Mouse (Mus musculus) left cerebral cortex, adult 18-20 months (tissue): ENCODE measurements around the gene Rai14. TPM values are rescaled to one million over a fixed set of nuclear protein-coding genes. Genes with fewer than 3 reads are reported as not detected.

ENCODE experiments used
- DNase-seq, 2 experiments: peaks; one replicate each; pipeline ENCODE4 v3.0.0; 2021 to 2022; ENCODE audit warnings: low spot score in 2 of 2, mixed read lengths in 1 of 2
- total RNA-seq, 2 experiments: library from RNA; stranded (reverse); gene quantifications; 2 replicates each; pipeline ENCODE4 v1.2.3; 2021

Rai14 gene
- total RNA-seq, 2 experiments from 2014 or later: 7.3 to 11.1 TPM

- no peak for DNase-seq
These were observed 22.9 kb downstream of the Rai14 start for GRCm38 (mm10) chr15:10691481-10691880.

- DNase-seq: no peak
These were observed 23.5 kb downstream of the Rai14 start for GRCm38 (mm10) chr15:10690973-10691372.

- DNase-seq: no peak
These were observed 24.2 kb downstream of the Rai14 start for GRCm38 (mm10) chr15:10690219-10690618.

GRCm38 (mm10) chr15:10689304-10689703 is 25.1 kb downstream of the Rai14 start:
- DNase-seq: no peak

- no peak for DNase-seq
These were observed 25.7 kb downstream of the Rai14 start for GRCm38 (mm10) chr15:10688686-10689085.

- no peak for DNase-seq
These were observed 27.1 kb downstream of the Rai14 start for GRCm38 (mm10) chr15:10687365-10687764.

GRCm38 (mm10) chr15:10685692-10686430 is 28.6 kb downstream of the Rai14 start:
- DNase-seq: no peak

GRCm38 (mm10) chr15:10683687-10684203 is 30.7 kb downstream of the Rai14 start:
- no peak for DNase-seq

- no peak for DNase-seq
These were observed 33.9 kb downstream of the Rai14 start for GRCm38 (mm10) chr15:10680514-10680913.

GRCm38 (mm10) chr15:10679571-10679970 is 34.9 kb downstream of the Rai14 start:
- DNase-seq: no peak

- DNase-seq: no peak
These were observed 38.6 kb downstream of the Rai14 start for GRCm38 (mm10) chr15:10675801-10676200.

- DNase-seq: no peak
These were observed 41.5 kb downstream of the Rai14 start for GRCm38 (mm10) chr15:10672880-10673279.

- DNase-seq: no peak
These were observed 42.6 kb downstream of the Rai14 start for GRCm38 (mm10) chr15:10671868-10672267.

GRCm38 (mm10) chr15:10670107-10670506 is 44.3 kb downstream of the Rai14 start:
- DNase-seq: no peak

GRCm38 (mm10) chr15:10668120-10668900 is 46.1 kb downstream of the Rai14 start:
- no peak for DNase-seq

GRCm38 (mm10) chr15:10665816-10666215 is 48.6 kb downstream of the Rai14 start:
- DNase-seq: no peak

- DNase-seq: no peak
These were observed 49.9 kb downstream of the Rai14 start for GRCm38 (mm10) chr15:10664529-10664898.

GRCm38 (mm10) chr15:10663793-10664528 is 50.5 kb downstream of the Rai14 start:
- DNase-seq: no peak

GRCm38 (mm10) chr15:10661961-10662606 is 52.3 kb downstream of the Rai14 start:
- DNase-seq: no peak

GRCm38 (mm10) chr15:10658803-10659202 is 55.6 kb downstream of the Rai14 start:
- DNase-seq: no peak

- DNase-seq: no peak
These were observed 58.3 kb downstream of the Rai14 start for GRCm38 (mm10) chr15:10656146-10656545.
